Mouse (Mus musculus) cortical plate, adult 2 months (tissue): ENCODE measurements around the gene Abl2.

Experiments used
- CTCF ChIP-seq: fragments of 200-500 bp; IDR thresholded peaks from 2 replicates; pipeline ENCODE4 v1.5.1; 2011; ENCODE audit warnings: mild to moderate bottlenecking, control low read depth, low read length; ENCODE audit not compliant: insufficient read depth; ENCODE audit errors: extremely low read depth
- POLR2A ChIP-seq: fragments of 200-500 bp; IDR thresholded peaks from 2 replicates; pipeline ENCODE4 v1.6.1; 2011; ENCODE audit warnings: mild to moderate bottlenecking, low read length, control low read depth; ENCODE audit not compliant: insufficient read depth; ENCODE audit errors: extremely low read depth

DNA sequence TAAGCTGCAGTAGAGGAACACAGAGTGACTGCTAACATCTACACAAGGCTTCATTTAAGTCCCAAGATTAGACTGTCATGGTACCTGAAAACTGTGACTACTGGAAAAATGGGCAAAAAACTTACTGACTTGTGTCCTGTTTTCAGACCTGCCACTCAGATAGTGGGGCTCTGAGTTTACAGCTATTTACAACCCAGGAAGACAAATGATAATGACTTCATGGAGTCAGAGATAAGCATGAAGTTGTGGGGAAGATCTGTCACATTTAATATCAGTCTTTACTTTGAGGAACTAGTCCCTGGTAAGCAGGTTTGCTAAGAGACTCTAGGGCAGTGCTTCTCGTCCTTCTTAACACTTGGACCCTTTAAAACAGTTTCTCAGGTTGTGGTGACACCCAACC lies 51.7 kb downstream of the Abl2 start:
- TF ChIP-seq CTCF (no peak), POLR2A (no peak)
